Mouse (Mus musculus) erythroblast, embryonic 14.5 days (primary cell): ENCODE data around the gene Emx1.

ENCODE experiments used
- GATA1 ChIP-seq: IDR thresholded peaks from 2 replicates; pipeline ENCODE4 v1.6.1; 2012; ENCODE audit warnings: low read length, inconsistent platforms, mixed read lengths
- TAL1 ChIP-seq: IDR thresholded peaks from 3 replicates; pipeline ENCODE4 v1.6.1; 2012; ENCODE audit warnings: low read length, inconsistent platforms, mixed read lengths

- TF ChIP-seq TAL1 (no peak), GATA1 (no peak)
Observed at GRCm38 (mm10) chr6:85239044-85239489, 51.8 kb downstream of the Emx1 start.
